Mouse (Mus musculus) heart, embryonic 14.5 days (tissue): ENCODE measurements around the gene Desi1. TPM values are rescaled to one million over a fixed set of nuclear protein-coding genes. Genes with fewer than 3 reads are reported as not detected.

Source experiments
- ATAC-seq: fragments of 200-750 bp; cut with Nextera tagmentation; 2 replicates; pipeline ENCODE4 v1.8.0; 2017; ENCODE audit warnings: low read depth, moderate TSS enrichment; ENCODE audit not compliant: insufficient number of reproducible peaks, insufficient read depth, low FRiP score
- H3K27ac ChIP-seq, 2 experiments: fragments of 200-500 bp in 1 of 2; fragments of 300-500 bp in 1 of 2; sonication (generic) in 1 of 2; replicated peaks in 1 of 2; 2 replicates each; pipeline ENCODE4 v1.5.1; 2012 to 2014; ENCODE audit warnings: low read depth in 2 of 2, low read length in 2 of 2, control low read depth in 1 of 2, mild to moderate bottlenecking in 1 of 2, mixed read lengths in 1 of 2; ENCODE audit not compliant: control insufficient read depth in 1 of 2, insufficient read depth in 1 of 2
- H3K27me3 ChIP-seq: fragments of 300-500 bp; sonication (generic); 2 replicates; pipeline ENCODE4 v1.6.1; 2014; ENCODE audit warnings: mild to moderate bottlenecking, low read length, control low read depth; ENCODE audit not compliant: control insufficient read depth, insufficient read depth
- H3K36me3 ChIP-seq: fragments of 300-500 bp; sonication (generic); 2 replicates; pipeline ENCODE4 v1.6.1; 2014; ENCODE audit warnings: mild to moderate bottlenecking, control low read depth, low read length, mixed read lengths; ENCODE audit not compliant: control insufficient read depth, insufficient read depth
- H3K4me1 ChIP-seq, 2 experiments: fragments of 200-500 bp in 1 of 2; fragments of 300-500 bp in 1 of 2; sonication (generic) in 1 of 2; 2 replicates each; pipeline ENCODE4 v1.6.1; 2012 to 2014; ENCODE audit warnings: low read length in 2 of 2, control low read depth in 1 of 2, mixed read lengths in 1 of 2; ENCODE audit not compliant: control insufficient read depth in 2 of 2, insufficient read depth in 2 of 2
- H3K4me2 ChIP-seq: fragments of 300-500 bp; sonication (generic); 2 replicates; pipeline ENCODE4 v1.6.1; 2014; ENCODE audit warnings: mild to moderate bottlenecking, low read length
- H3K4me3 ChIP-seq, 2 experiments: fragments of 200-500 bp in 1 of 2; fragments of 300-500 bp in 1 of 2; sonication (generic) in 1 of 2; 2 replicates each; pipeline ENCODE4 v1.5.1; 2012 to 2014; ENCODE audit warnings: low read length in 2 of 2, mild to moderate bottlenecking in 2 of 2, control low read depth in 1 of 2, low read depth in 1 of 2, moderate library complexity in 1 of 2; ENCODE audit not compliant: control insufficient read depth in 1 of 2, insufficient read depth in 1 of 2
- H3K9ac ChIP-seq: fragments of 300-500 bp; sonication (generic); 2 replicates; pipeline ENCODE4 v1.6.1; 2014; ENCODE audit warnings: mild to moderate bottlenecking, low read length
- H3K9me3 ChIP-seq: fragments of 300-500 bp; sonication (generic); 2 replicates; pipeline ENCODE4 v1.6.1; 2016; ENCODE audit warnings: low read length, control low read depth; ENCODE audit not compliant: control insufficient read depth
- WGBS: fragments of 180-500 bp; shearing (Covaris S2); extraction: QIAGEN DNeasy Blood & Tissue Kit; methylation state at CpG from one replicate; pipeline ENCODE4 v1.1.7; 2014; 5-methylcytosine and 5-hydroxymethylcytosine counted together
- polyA plus RNA-seq: library from polyadenylated mRNA; unstranded; fragments of >200 nt; fragmentation: Nextera tagmentation; extraction: Ambion mirVana; gene quantifications from 2 replicates; pipeline ENCODE4 v1.2.1, GENCODE M21; 2014

Desi1 gene
- polyA plus RNA-seq, 1 experiment from 2014 or later: 21.8 TPM

DNA sequence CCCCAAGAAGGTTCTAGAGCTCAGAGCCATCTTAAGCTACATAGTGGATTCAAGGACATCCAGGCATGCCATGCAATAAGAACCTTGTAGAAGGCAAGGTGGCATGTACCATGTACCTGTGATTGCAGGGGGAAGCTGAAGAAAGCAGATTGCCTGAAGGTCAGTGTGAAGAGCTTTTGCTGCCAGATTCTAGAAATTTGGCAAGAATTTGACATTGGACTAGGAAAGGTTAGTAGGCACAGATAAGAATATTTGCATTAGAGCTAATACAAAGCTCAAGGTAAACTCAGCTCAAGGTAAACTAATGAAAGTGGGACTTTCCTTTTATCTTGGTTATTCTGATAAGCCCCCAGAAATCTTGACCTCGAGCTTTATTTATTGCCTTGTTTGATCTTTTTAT is 69.4 kb downstream of the Desi1 start:
- H3K27ac ChIP-seq: no peak overlapping the region
- H3K4me1 ChIP-seq: 0 out of 4 replicates have a peak, but pooled peaks cover 0 to 6% of the 10 kb centered on the region in 2 experiments
- WGBS: 36% methylated on average over 1 of the region's 1 CpGs
- H3K27me3 ChIP-seq: no peaks in the 10 kb centered on the region
- H3K9me3 ChIP-seq: no peaks in the 10 kb centered on the region
- no peaks in the 10 kb centered on the region for H3K36me3 ChIP-seq
- no peak overlapping the region for H3K4me3 ChIP-seq
- H3K4me2 ChIP-seq: no peak overlapping the region
- no peak overlapping the region for H3K9ac ChIP-seq
- ATAC-seq: no peak

DNA sequence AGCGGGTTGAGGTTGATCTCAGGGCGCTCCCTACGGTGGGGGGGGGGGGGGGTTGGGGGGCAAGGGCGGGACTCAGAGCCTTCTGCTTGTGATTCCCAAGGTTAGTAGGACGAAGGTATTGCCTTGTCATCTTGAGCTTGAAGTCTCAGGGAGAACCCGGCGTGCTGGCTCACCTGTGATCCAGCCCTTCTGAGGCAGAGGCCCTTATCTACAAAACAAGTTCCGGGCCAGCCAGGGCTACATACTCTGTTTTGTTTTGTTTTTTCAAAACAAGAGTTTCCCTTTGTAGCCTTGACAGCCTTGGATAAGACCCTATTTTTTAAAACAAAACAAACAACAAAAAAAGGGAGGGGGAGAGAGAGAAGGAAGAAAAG is 72.6 kb downstream of the Desi1 start:
- Histone ChIP-seq H3K27ac (no peak overlapping the region), H3K4me2 (peak overlapping the region; percentile 99), H3K27me3 (no peaks in the 10 kb centered on the region), H3K36me3 (no peaks in the 10 kb centered on the region), H3K9me3 (no peaks in the 10 kb centered on the region), H3K4me3 (peak overlapping the region; percentile 23 to 58), H3K9ac (0 out of 2 replicates have a peak overlapping the region, but pooled peaks have one; percentile 8), H3K4me1 (0 out of 4 replicates have a peak, but pooled peaks cover 0 to 6% of the 10 kb centered on the region in 2 experiments)
- ATAC-seq: no peak; the same call in 1 of the 2 replicates
- WGBS: under 1% methylated on average over 8 of the region's 8 CpGs

DNA sequence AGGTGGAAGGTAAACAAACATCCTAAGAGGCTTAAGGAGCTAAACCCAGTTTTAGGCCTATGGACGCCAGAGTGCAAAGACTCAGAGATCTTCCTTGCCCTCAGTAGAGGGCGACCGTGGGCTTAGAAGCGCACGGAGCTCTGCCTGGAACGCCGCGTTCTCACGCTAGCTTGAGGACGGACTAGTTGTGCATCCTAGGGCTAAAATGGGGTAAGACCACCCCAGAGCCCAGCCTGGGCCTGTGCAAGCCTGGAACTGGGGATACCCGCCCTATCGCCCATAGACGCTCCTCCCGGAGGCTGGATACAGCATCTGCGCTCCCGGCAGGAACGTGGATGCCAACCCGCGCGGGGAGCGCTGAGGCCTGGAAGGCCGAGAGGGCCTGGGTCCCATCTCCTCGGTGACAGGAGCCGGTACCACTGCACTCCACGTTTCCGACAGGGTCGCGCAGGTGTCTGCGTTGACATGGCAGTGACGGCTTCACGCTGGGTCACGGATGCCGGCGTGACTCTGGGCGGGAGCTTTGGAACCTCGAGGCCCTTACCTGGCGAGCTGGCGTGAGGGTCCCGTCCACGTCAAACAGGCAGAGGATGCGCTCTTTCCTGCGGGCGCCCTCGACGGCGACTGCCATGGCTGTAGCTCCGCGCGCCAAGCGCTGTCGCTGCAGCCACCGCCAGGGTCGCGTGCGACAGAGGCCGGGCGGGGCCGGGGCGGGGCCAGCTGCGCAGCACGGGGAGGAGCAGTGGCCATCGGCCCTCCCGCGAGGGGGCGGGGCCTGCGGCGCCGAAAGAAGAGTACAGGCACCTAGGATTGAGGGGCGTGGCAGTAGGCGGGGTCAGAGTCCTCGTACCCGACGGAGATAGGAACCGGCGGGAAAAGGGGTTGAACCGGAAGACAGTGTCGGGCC is 73.2 kb downstream of the Desi1 start, which contains the start of gene Pmm1:
Gene Pmm1 (minus strand): TSS at position 760 of the 907 bp plus-strand sequence.
- ATAC-seq: peak; percentile 97
- Histone ChIP-seq H3K9ac (peak within 1 kb of the TSS; percentile 77), H3K27me3 (no peaks in the 10 kb centered on the region), H3K4me3 (peak within 1 kb of the TSS; percentile 58 to 70), H3K4me1 (0 out of 4 replicates have a peak, but pooled peaks cover 0 to 6% of the 10 kb centered on the region in 2 experiments), H3K36me3 (no peaks in the 10 kb centered on the region), H3K4me2 (peak within 1 kb of the TSS; percentile 99), H3K9me3 (no peaks in the 10 kb centered on the region), H3K27ac (peak within 1 kb of the TSS; percentile 72 to 74)
- 1% methylated on average over 77 of the region's 77 CpGs for WGBS

DNA sequence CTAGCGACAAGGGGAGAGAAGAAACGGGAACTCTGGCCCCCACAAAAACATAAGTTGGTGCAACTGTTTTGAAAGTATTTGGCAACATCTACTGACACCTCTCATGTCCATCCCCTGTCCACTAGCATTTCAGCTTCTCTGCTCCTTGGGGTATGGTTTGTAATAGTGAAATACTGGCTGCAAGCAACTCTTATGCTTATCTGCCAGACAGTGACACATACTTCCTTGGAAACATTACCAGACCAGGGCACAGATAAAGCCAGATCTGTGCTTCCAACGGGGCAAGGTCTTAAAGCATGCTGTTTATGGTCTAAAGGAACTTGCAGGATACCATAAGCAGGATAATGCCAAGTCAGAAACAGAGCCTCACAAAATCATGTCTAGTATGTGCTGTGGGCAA is 74.8 kb downstream of the Desi1 start:
- Histone ChIP-seq H3K4me1 (0 out of 4 replicates have a peak, but pooled peaks cover 0 to 6% of the 10 kb centered on the region in 2 experiments), H3K4me3 (no peak overlapping the region), H3K9ac (no peak overlapping the region; the same call in 1 of the 2 replicates), H3K36me3 (peaks cover 13% of the 10 kb centered on the region), H3K27ac (no peak overlapping the region), H3K9me3 (no peaks in the 10 kb centered on the region), H3K27me3 (no peaks in the 10 kb centered on the region), H3K4me2 (no peak overlapping the region)
- ATAC-seq: no peak
- 61% methylated on average over 3 of the region's 3 CpGs for WGBS

DNA sequence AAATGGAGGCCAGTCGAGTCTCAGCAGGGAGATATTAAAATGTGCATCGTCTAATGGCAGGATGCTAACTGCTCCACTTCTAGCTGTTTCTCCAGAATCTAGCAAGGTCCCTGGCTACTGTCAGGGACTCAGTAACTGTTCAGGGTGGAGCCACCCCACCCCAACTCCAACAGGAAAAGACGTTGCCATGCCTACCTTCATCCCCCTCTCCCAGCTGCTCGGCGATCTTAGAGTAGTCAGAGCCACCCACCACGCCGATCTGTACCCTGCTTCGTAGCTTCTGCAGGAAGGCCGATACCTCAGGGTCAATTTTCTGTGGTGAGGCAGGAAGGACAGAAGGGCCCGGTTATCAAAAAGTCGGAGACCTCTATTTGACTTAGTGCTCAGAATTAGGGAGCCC is 76.1 kb downstream of the Desi1 start:
- Histone ChIP-seq H3K27ac (no peak overlapping the region), H3K36me3 (peaks cover 13% of the 10 kb centered on the region), H3K4me1 (0 out of 4 replicates have a peak, but pooled peaks cover 0 to 6% of the 10 kb centered on the region in 2 experiments), H3K27me3 (no peaks in the 10 kb centered on the region), H3K9ac (no peak overlapping the region), H3K9me3 (no peaks in the 10 kb centered on the region), H3K4me3 (no peak overlapping the region), H3K4me2 (no peak overlapping the region)
- ATAC-seq: no peak
- 86% methylated on average over 11 of the region's 11 CpGs for WGBS

DNA sequence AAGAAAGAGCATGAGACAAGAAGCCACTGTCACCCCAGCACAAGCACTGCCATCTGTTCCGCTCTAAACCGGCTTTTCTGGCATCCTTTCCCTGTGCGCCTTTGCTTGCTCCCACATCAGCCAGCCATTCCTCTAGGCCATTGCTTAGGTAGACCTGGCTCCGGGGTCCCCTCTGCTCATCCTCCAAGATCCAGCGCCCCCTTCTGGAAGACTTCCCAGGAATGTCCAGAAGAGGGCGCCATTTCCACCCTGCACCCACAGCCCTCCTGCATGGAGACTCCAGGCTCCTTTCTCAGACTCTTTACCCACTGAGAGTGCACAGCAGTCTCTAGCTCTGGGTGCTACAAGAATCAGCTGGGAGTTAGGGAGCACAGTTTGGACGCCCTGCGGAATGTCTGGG is 77.2 kb downstream of the Desi1 start:
- no peaks in the 10 kb centered on the region for H3K27me3 ChIP-seq
- no peak overlapping the region for H3K27ac ChIP-seq
- WGBS: 64% methylated on average over 8 of the region's 8 CpGs
- 0 out of 4 replicates have a peak, but pooled peaks cover 0 to 6% of the 10 kb centered on the region in 2 experiments for H3K4me1 ChIP-seq
- peaks cover 16% of the 10 kb centered on the region for H3K36me3 ChIP-seq
- no peak overlapping the region for H3K4me3 ChIP-seq
- no peaks in the 10 kb centered on the region for H3K9me3 ChIP-seq
- ATAC-seq: no peak
- H3K9ac ChIP-seq: no peak overlapping the region
- no peak overlapping the region for H3K4me2 ChIP-seq

DNA sequence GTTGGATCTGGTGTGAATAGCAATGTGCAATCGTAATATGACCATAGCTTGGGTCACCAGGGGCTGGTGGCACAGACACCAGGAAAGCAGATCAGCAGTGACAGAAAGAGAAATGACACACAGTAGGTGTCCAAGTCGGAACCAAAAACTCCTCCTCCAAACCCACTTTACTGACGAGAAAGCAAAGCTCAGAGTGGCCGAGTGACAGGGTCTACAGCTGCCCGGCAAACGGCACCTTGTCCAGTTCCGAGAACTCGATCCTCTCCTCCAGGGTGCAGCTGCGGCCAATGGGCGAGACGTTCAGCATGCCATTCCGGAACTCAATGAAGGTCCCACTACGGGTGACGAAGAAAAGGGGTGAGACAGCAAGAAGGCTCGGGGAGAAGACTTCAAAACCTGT is 78.2 kb downstream of the Desi1 start:
- Histone ChIP-seq H3K9ac (no peak overlapping the region), H3K27me3 (no peaks in the 10 kb centered on the region), H3K4me2 (no peak overlapping the region), H3K4me3 (no peak overlapping the region), H3K36me3 (peaks cover 21% of the 10 kb centered on the region), H3K9me3 (no peaks in the 10 kb centered on the region), H3K27ac (no peak overlapping the region), H3K4me1 (0 out of 4 replicates have a peak, but pooled peaks cover 0 to 6% of the 10 kb centered on the region in 2 experiments)
- 90% methylated on average over 15 of the region's 15 CpGs for WGBS
- ATAC-seq: no peak
